Mouse (Mus musculus) adrenal gland, adult 10 weeks (tissue): ENCODE data around the gene Nr4a2. TPM values are rescaled to one million over a fixed set of nuclear protein-coding genes. Genes with fewer than 3 reads are reported as not detected.

Experiments
- polyA plus RNA-seq: library from polyadenylated mRNA; stranded (reverse); fragments of 350-450 nt; fragmentation: Illumina TruSeq; extraction: RNeasy Lipid Tissue Mini Kit (QIAGEN cat#74804); gene quantifications from one replicate; pipeline ENCODE4 v1.2.3, GENCODE M21; 2014; ENCODE audit warnings: low read depth, low replicate concordance

The Nr4a2 gene
- polyA plus RNA-seq = 18.7 TPM

GRCm38 (mm10) chr2:57123991-57124840 lies at the start of gene Nr4a2:
TSS of gene Nr4a2 (minus strand) at chr2:57124003.

Other genes starting within 250 kb of the Nr4a2 start
- 60.2 TPM for gene Gpd2, start 113.6 kb upstream of the Nr4a2 start, polyA plus RNA-seq